Mouse (Mus musculus): ENCODE measurements around the gene Lsm14a. TPM values are rescaled to one million over a fixed set of nuclear protein-coding genes. Genes with fewer than 3 reads are reported as not detected.

Lsm14a gene
- polyA plus RNA-seq, 1 experiment from 2014 or later, result 116 TPM

- 69% methylated on average over 4 of the region's 4 CpGs for WGBS
- Histone ChIP-seq H3K4me2 (no peak overlapping the region), H3K4me3 (replicated peaks) (no peak overlapping the region), H3K9me3 (no peaks in the 10 kb centered on the region), H3K9ac (replicated peaks) (no peak overlapping the region), H3K36me3 (no peaks in the 10 kb centered on the region), H3K4me1 (replicated peaks) (peaks cover 14% of the 10 kb centered on the region), H3K27me3 (no peaks in the 10 kb centered on the region), H3K27ac (no peak overlapping the region)
- no peak for ATAC-seq (ENCODE audit: insufficient number of reproducible peaks, insufficient read depth, low FRiP score, low TSS enrichment, low read depth)
Observed at GRCm38 (mm10) chr7:34392335-34392734, 780 bp downstream of the Lsm14a start.

GRCm38 (mm10) chr7:34391711-34392110, 1.4 kb downstream of the Lsm14a start:
- Histone ChIP-seq H3K9ac (replicated peaks) (no peak overlapping the region), H3K27me3 (no peaks in the 10 kb centered on the region), H3K36me3 (no peaks in the 10 kb centered on the region), H3K9me3 (no peaks in the 10 kb centered on the region), H3K4me3 (replicated peaks) (no peak overlapping the region), H3K27ac (no peak overlapping the region), H3K4me1 (replicated peaks) (peaks cover 20% of the 10 kb centered on the region), H3K4me2 (no peak overlapping the region)
- 74% methylated on average over 4 of the region's 4 CpGs for WGBS
- ATAC-seq (ENCODE audit: insufficient number of reproducible peaks, insufficient read depth, low FRiP score, low TSS enrichment, low read depth), result no peak

GRCm38 (mm10) chr7:34390834-34391155, 2.3 kb downstream of the Lsm14a start:
- Histone ChIP-seq H3K4me3 (replicated peaks) (peak overlapping the region; percentile 79), H3K27ac (no peak overlapping the region), H3K4me1 (replicated peaks) (peaks cover 25% of the 10 kb centered on the region), H3K4me2 (peak overlapping the region; percentile 92), H3K27me3 (no peaks in the 10 kb centered on the region), H3K36me3 (no peaks in the 10 kb centered on the region), H3K9me3 (no peaks in the 10 kb centered on the region), H3K9ac (replicated peaks) (peak overlapping the region; percentile 96)
- no peak for ATAC-seq (ENCODE audit: insufficient number of reproducible peaks, insufficient read depth, low FRiP score, low TSS enrichment, low read depth)
- WGBS, result 67% methylated on average over 7 of the region's 7 CpGs

- no peaks in the 10 kb centered on the region for H3K27me3 ChIP-seq
- H3K4me2 ChIP-seq, result peak overlapping the region; percentile 92
- 11% methylated on average over 18 of the region's 18 CpGs for WGBS
- peaks cover 28% of the 10 kb centered on the region for H3K4me1 ChIP-seq (replicated peaks)
- H3K9ac ChIP-seq (replicated peaks), result peak overlapping the region; percentile 96
- ATAC-seq (ENCODE audit: insufficient number of reproducible peaks, insufficient read depth, low FRiP score, low TSS enrichment, low read depth), result no peak
- no peaks in the 10 kb centered on the region for H3K36me3 ChIP-seq
- H3K9me3 ChIP-seq, result no peaks in the 10 kb centered on the region
- H3K27ac ChIP-seq, result peak overlapping the region; percentile 99
- peak overlapping the region; percentile 79 for H3K4me3 ChIP-seq (replicated peaks)
Observed at GRCm38 (mm10) chr7:34390111-34390833, 2.8 kb downstream of the Lsm14a start.

GRCm38 (mm10) chr7:34389277-34390085, 3.6 kb downstream of the Lsm14a start:
- peak; percentile 90 for ATAC-seq (ENCODE audit: insufficient number of reproducible peaks, insufficient read depth, low FRiP score, low TSS enrichment, low read depth)
- no peaks in the 10 kb centered on the region for H3K9me3 ChIP-seq

GRCm38 (mm10) chr7:34388445-34389276, 4.5 kb downstream of the Lsm14a start:
- Histone ChIP-seq H3K9me3 (no peaks in the 10 kb centered on the region), H3K27ac (peak overlapping the region; percentile 99), H3K9ac (replicated peaks) (peak overlapping the region; percentile 96), H3K27me3 (no peaks in the 10 kb centered on the region), H3K4me2 (peak overlapping the region; percentile 92), H3K4me3 (replicated peaks) (peak overlapping the region; percentile 79), H3K36me3 (no peaks in the 10 kb centered on the region; the same call in 1 of the 2 replicates), H3K4me1 (replicated peaks) (peaks cover 32% of the 10 kb centered on the region)
- WGBS, result under 1% methylated on average over 64 of the region's 64 CpGs
- ATAC-seq (ENCODE audit: insufficient number of reproducible peaks, insufficient read depth, low FRiP score, low TSS enrichment, low read depth), result no peak; the same call in 1 of the 2 replicates

More at GRCm38 (mm10) chr7:34389277-34390085, 3.6 kb downstream of the Lsm14a start:
- under 1% methylated on average over 96 of the region's 100 CpGs for WGBS
- Histone ChIP-seq H3K4me2 (peak overlapping the region; percentile 92), H3K36me3 (no peaks in the 10 kb centered on the region; the same call in 1 of the 2 replicates), H3K9ac (replicated peaks) (peak overlapping the region; percentile 96), H3K27ac (peak overlapping the region; percentile 99), H3K4me3 (replicated peaks) (peak overlapping the region; percentile 79), H3K4me1 (replicated peaks) (peaks cover 28% of the 10 kb centered on the region), H3K27me3 (no peaks in the 10 kb centered on the region)

GRCm38 (mm10) chr7:34387784-34388444, 5.2 kb downstream of the Lsm14a start:
- Histone ChIP-seq H3K9me3 (no peaks in the 10 kb centered on the region), H3K9ac (replicated peaks) (peak overlapping the region; percentile 96), H3K4me3 (replicated peaks) (peak overlapping the region; percentile 79), H3K27ac (no peak overlapping the region), H3K4me2 (peak overlapping the region; percentile 92), H3K27me3 (no peaks in the 10 kb centered on the region), H3K4me1 (replicated peaks) (peaks cover 34% of the 10 kb centered on the region), H3K36me3 (no peaks in the 10 kb centered on the region; the same call in 1 of the 2 replicates)
- no peak for ATAC-seq (ENCODE audit: insufficient number of reproducible peaks, insufficient read depth, low FRiP score, low TSS enrichment, low read depth)
- 4% methylated on average over 5 of the region's 5 CpGs for WGBS

- Histone ChIP-seq H3K36me3 (no peaks in the 10 kb centered on the region; the same call in 1 of the 2 replicates), H3K9ac (replicated peaks) (no peak overlapping the region), H3K9me3 (no peaks in the 10 kb centered on the region), H3K4me2 (no peak overlapping the region), H3K4me3 (replicated peaks) (no peak overlapping the region), H3K27ac (no peak overlapping the region), H3K27me3 (no peaks in the 10 kb centered on the region), H3K4me1 (replicated peaks) (peaks cover 24% of the 10 kb centered on the region)
- ATAC-seq (ENCODE audit: insufficient number of reproducible peaks, insufficient read depth, low FRiP score, low TSS enrichment, low read depth), result no peak
- 56% methylated on average over 1 of the region's 1 CpGs for WGBS
Observed at GRCm38 (mm10) chr7:34382803-34383202, 10.3 kb downstream of the Lsm14a start.

- Histone ChIP-seq H3K36me3 (no peaks in the 10 kb centered on the region; the same call in 1 of the 2 replicates), H3K27ac (no peak overlapping the region), H3K4me3 (replicated peaks) (no peak overlapping the region), H3K27me3 (no peaks in the 10 kb centered on the region), H3K4me1 (replicated peaks) (peaks cover 14% of the 10 kb centered on the region), H3K4me2 (no peak overlapping the region), H3K9ac (replicated peaks) (no peak overlapping the region), H3K9me3 (no peaks in the 10 kb centered on the region)
- 85% methylated on average over 5 of the region's 5 CpGs for WGBS
- ATAC-seq (ENCODE audit: insufficient number of reproducible peaks, insufficient read depth, low FRiP score, low TSS enrichment, low read depth), result no peak
Observed at GRCm38 (mm10) chr7:34381733-34382132, 11.4 kb downstream of the Lsm14a start.

GRCm38 (mm10) chr7:34380311-34380710, 12.8 kb downstream of the Lsm14a start:
- H3K27ac ChIP-seq, result no peak overlapping the region
- H3K4me1 ChIP-seq (replicated peaks), result peaks cover 6% of the 10 kb centered on the region; the same call in 1 of the 2 replicates
- WGBS, result 74% methylated on average over 3 of the region's 3 CpGs
- H3K27me3 ChIP-seq, result no peaks in the 10 kb centered on the region
- no peaks in the 10 kb centered on the region; the same call in 1 of the 2 replicates for H3K36me3 ChIP-seq
- no peak overlapping the region for H3K9ac ChIP-seq (replicated peaks)
- no peak overlapping the region for H3K4me2 ChIP-seq
- no peaks in the 10 kb centered on the region for H3K9me3 ChIP-seq
- ATAC-seq (ENCODE audit: insufficient number of reproducible peaks, insufficient read depth, low FRiP score, low TSS enrichment, low read depth), result no peak
- H3K4me3 ChIP-seq (replicated peaks), result no peak overlapping the region

Data from limb, embryonic 12.5 days (tissue).